Mouse (Mus musculus): ENCODE measurements around the gene Elfn1. TPM values are rescaled to one million over a fixed set of nuclear protein-coding genes. Genes with fewer than 3 reads are reported as not detected.

The Elfn1 gene
- polyA plus RNA-seq, 1 experiment from 2014 or later: 3.0 TPM

DNA sequence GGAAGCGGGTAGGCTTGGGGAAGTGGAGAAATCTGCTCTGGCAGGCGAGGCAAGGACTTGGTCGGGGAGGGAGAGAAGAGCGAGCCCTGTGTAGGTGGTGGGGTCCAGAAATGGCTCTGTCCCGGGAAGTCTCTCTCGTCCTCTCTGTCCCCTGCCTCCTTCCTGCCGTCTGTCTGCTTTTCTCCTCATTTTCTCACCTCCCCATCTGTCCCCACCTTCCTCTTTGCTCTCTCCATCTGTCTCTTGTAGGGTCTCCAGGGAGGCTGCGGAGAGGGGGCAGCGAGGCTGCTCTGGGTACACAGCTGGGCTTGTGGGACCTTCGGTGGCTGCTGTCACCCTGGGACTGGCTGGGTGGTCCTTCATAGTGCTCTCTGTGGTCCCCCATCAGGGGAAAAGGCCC, 18.4 kb upstream of the Elfn1 start:
- no peaks in the 10 kb centered on the region for H3K9me3 ChIP-seq (ENCODE audit: control insufficient read depth, low read length)
- DNase-seq: no peak
- 37% methylated on average over 10 of the region's 10 CpGs for WGBS
- no peak overlapping the region for H3K4me2 ChIP-seq (ENCODE audit: low read length)
- no peaks in the 10 kb centered on the region for H3K27me3 ChIP-seq (ENCODE audit: control insufficient read depth, insufficient read depth, low read length)
- 0 out of 2 replicates have a peak overlapping the region, but pooled peaks have one; percentile 26 for H3K27ac ChIP-seq (replicated peaks; ENCODE audit: low read depth, low read length)
- H3K4me3 ChIP-seq (replicated peaks; ENCODE audit: low read depth, low read length): no peak overlapping the region
- no peak overlapping the region for H3K9ac ChIP-seq (replicated peaks; ENCODE audit: low read length)
- no peaks in the 10 kb centered on the region for H3K36me3 ChIP-seq (ENCODE audit: control insufficient read depth, insufficient read depth, low read length)
- peaks cover 21% of the 10 kb centered on the region for H3K4me1 ChIP-seq (ENCODE audit: control insufficient read depth, insufficient read depth, low read length)
- ATAC-seq (ENCODE audit: low FRiP score, low TSS enrichment): no peak

DNA sequence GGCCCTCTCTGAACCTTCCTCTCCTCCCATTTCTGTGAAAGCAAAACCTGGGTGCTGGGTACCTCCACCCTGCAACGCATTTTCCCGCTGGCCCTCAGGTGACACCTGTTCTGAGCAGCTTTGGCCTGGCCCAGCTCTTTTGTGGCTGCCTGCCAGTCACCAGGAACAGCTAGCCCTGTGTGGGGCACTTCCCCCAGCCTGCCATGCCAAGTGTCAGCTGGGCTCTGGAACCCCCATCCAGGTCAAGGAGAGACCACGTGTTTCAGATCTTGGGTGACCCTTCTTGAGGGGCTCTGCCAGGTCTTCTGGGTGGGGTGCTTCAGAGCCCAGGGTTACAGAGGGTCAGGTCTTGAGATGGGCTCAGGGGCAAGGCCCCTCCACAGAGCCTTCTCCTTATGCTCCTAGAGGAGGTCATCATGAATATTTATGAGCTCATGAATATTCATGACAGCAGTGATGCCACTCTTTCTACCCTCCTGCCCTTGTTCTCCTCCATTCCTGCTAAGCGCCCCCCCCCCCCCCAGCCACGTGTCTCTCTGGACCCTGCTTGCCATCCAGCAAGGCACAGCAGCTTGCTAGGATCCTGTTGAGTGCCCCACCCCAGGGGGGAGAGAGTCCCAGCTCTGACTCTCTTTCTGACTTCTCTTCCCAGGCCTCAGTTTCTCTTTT, 15.3 kb upstream of the Elfn1 start:
- no peak overlapping the region for H3K9ac ChIP-seq (replicated peaks; ENCODE audit: low read length)
- peaks cover 21% of the 10 kb centered on the region for H3K4me1 ChIP-seq (ENCODE audit: control insufficient read depth, insufficient read depth, low read length)
- no peak overlapping the region for H3K4me3 ChIP-seq (replicated peaks; ENCODE audit: low read depth, low read length)
- WGBS: 15% methylated on average over 5 of the region's 5 CpGs
- H3K9me3 ChIP-seq (ENCODE audit: control insufficient read depth, low read length): no peaks in the 10 kb centered on the region
- H3K4me2 ChIP-seq (ENCODE audit: low read length): no peak overlapping the region
- no peaks in the 10 kb centered on the region for H3K36me3 ChIP-seq (ENCODE audit: control insufficient read depth, insufficient read depth, low read length)
- DNase-seq: peak; percentile 76
- ATAC-seq (ENCODE audit: low FRiP score, low TSS enrichment): peak; percentile 86
- peak overlapping the region; percentile 26; the same call in 1 of the 2 replicates for H3K27ac ChIP-seq (replicated peaks; ENCODE audit: low read depth, low read length)
- H3K27me3 ChIP-seq (ENCODE audit: control insufficient read depth, insufficient read depth, low read length): no peaks in the 10 kb centered on the region

- peak overlapping the region; percentile 32; the same call in 1 of the 2 replicates for H3K27ac ChIP-seq (replicated peaks; ENCODE audit: low read depth, low read length)
Observed at GRCm38 (mm10) chr5:139892995-139893345, 14.8 kb upstream of the Elfn1 start.

GRCm38 (mm10) chr5:139894025-139894508, 13.7 kb upstream of the Elfn1 start:
- Histone ChIP-seq H3K9me3 (ENCODE audit: control insufficient read depth, low read length) (no peaks in the 10 kb centered on the region), H3K9ac (replicated peaks; ENCODE audit: low read length) (no peak overlapping the region), H3K27ac (replicated peaks; ENCODE audit: low read depth, low read length) (no peak overlapping the region), H3K4me3 (replicated peaks; ENCODE audit: low read depth, low read length) (no peak overlapping the region), H3K4me2 (ENCODE audit: low read length) (no peak overlapping the region), H3K4me1 (ENCODE audit: control insufficient read depth, insufficient read depth, low read length) (peaks cover 18% of the 10 kb centered on the region), H3K27me3 (ENCODE audit: control insufficient read depth, insufficient read depth, low read length) (no peaks in the 10 kb centered on the region), H3K36me3 (ENCODE audit: control insufficient read depth, insufficient read depth, low read length) (no peaks in the 10 kb centered on the region)
- WGBS: 38% methylated on average over 12 of the region's 12 CpGs
- DNase-seq (peak; percentile 66), ATAC-seq (ENCODE audit: low FRiP score, low TSS enrichment) (no peak)

More at GRCm38 (mm10) chr5:139892995-139893345, 14.8 kb upstream of the Elfn1 start:
- no peaks in the 10 kb centered on the region for H3K27me3 ChIP-seq (ENCODE audit: control insufficient read depth, insufficient read depth, low read length)
- H3K4me2 ChIP-seq (ENCODE audit: low read length): no peak overlapping the region
- H3K4me3 ChIP-seq (replicated peaks; ENCODE audit: low read depth, low read length): no peak overlapping the region
- DNase-seq (peak; percentile 40), ATAC-seq (ENCODE audit: low FRiP score, low TSS enrichment) (no peak; the same call in 1 of the 2 replicates)
- H3K9me3 ChIP-seq (ENCODE audit: control insufficient read depth, low read length): no peaks in the 10 kb centered on the region
- peaks cover 21% of the 10 kb centered on the region for H3K4me1 ChIP-seq (ENCODE audit: control insufficient read depth, insufficient read depth, low read length)
- H3K36me3 ChIP-seq (ENCODE audit: control insufficient read depth, insufficient read depth, low read length): no peaks in the 10 kb centered on the region
- 25% methylated on average over 7 of the region's 7 CpGs for WGBS
- no peak overlapping the region for H3K9ac ChIP-seq (replicated peaks; ENCODE audit: low read length)

GRCm38 (mm10) chr5:139899044-139899443, 8.7 kb upstream of the Elfn1 start:
- DNase-seq (no peak), ATAC-seq (ENCODE audit: low FRiP score, low TSS enrichment) (no peak)
- Histone ChIP-seq H3K9me3 (ENCODE audit: control insufficient read depth, low read length) (no peaks in the 10 kb centered on the region), H3K4me3 (replicated peaks; ENCODE audit: low read depth, low read length) (no peak overlapping the region), H3K36me3 (ENCODE audit: control insufficient read depth, insufficient read depth, low read length) (no peaks in the 10 kb centered on the region), H3K9ac (replicated peaks; ENCODE audit: low read length) (no peak overlapping the region), H3K27ac (replicated peaks; ENCODE audit: low read depth, low read length) (no peak overlapping the region), H3K4me1 (ENCODE audit: control insufficient read depth, insufficient read depth, low read length) (no peaks in the 10 kb centered on the region; the same call in 1 of the 2 replicates), H3K4me2 (ENCODE audit: low read length) (no peak overlapping the region), H3K27me3 (ENCODE audit: control insufficient read depth, insufficient read depth, low read length) (no peaks in the 10 kb centered on the region)
- WGBS: 46% methylated on average over 7 of the region's 7 CpGs

DNA sequence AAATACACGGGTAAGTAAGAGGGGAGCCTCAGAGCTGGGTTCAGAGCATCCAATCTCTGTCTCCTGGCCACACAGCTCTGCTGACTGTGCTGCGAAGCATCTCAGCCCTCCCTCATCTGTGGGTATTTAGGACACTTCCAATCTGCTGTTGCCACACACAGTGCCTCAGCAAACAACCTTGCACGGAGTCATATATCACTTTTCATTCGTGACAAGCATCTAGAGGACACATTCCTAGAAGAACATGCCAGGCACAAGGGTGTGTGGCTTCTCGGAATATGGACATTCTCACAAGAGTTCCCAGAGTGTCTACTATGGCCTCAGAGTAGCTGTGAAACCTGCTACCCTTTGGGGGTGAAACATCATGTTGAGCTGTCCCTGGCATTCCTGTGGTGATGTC, 2.6 kb upstream of the Elfn1 start:
- H3K27me3 ChIP-seq (ENCODE audit: control insufficient read depth, insufficient read depth, low read length): peaks cover 35% of the 10 kb centered on the region
- no peak overlapping the region for H3K9ac ChIP-seq (replicated peaks; ENCODE audit: low read length)
- 79% methylated on average over 5 of the region's 5 CpGs for WGBS
- H3K4me2 ChIP-seq (ENCODE audit: low read length): no peak overlapping the region
- H3K4me1 ChIP-seq (ENCODE audit: control insufficient read depth, insufficient read depth, low read length): peaks cover 15% of the 10 kb centered on the region; the same call in 1 of the 2 replicates
- H3K27ac ChIP-seq (replicated peaks; ENCODE audit: low read depth, low read length): no peak overlapping the region
- no peak for ATAC-seq (ENCODE audit: low FRiP score, low TSS enrichment)
- DNase-seq: no peak
- no peaks in the 10 kb centered on the region for H3K36me3 ChIP-seq (ENCODE audit: control insufficient read depth, insufficient read depth, low read length)
- H3K9me3 ChIP-seq (ENCODE audit: control insufficient read depth, low read length): no peaks in the 10 kb centered on the region
- H3K4me3 ChIP-seq (replicated peaks; ENCODE audit: low read depth, low read length): no peak overlapping the region

GRCm38 (mm10) chr5:139906507-139906906, 1.2 kb upstream of the Elfn1 start:
- Histone ChIP-seq H3K4me3 (replicated peaks; ENCODE audit: low read depth, low read length) (no peak overlapping the region), H3K9ac (replicated peaks; ENCODE audit: low read length) (no peak overlapping the region), H3K4me1 (ENCODE audit: control insufficient read depth, insufficient read depth, low read length) (peaks cover 16% of the 10 kb centered on the region; the same call in 1 of the 2 replicates), H3K27me3 (ENCODE audit: control insufficient read depth, insufficient read depth, low read length) (peaks cover 47% of the 10 kb centered on the region), H3K27ac (replicated peaks; ENCODE audit: low read depth, low read length) (no peak overlapping the region), H3K36me3 (ENCODE audit: control insufficient read depth, insufficient read depth, low read length) (no peaks in the 10 kb centered on the region), H3K9me3 (ENCODE audit: control insufficient read depth, low read length) (no peaks in the 10 kb centered on the region), H3K4me2 (ENCODE audit: low read length) (peak overlapping the region; percentile 95; the same call in 1 of the 2 replicates)
- 39% methylated on average over 9 of the region's 9 CpGs for WGBS
- no peak for DNase-seq
- no peak for ATAC-seq (ENCODE audit: low FRiP score, low TSS enrichment)

DNA sequence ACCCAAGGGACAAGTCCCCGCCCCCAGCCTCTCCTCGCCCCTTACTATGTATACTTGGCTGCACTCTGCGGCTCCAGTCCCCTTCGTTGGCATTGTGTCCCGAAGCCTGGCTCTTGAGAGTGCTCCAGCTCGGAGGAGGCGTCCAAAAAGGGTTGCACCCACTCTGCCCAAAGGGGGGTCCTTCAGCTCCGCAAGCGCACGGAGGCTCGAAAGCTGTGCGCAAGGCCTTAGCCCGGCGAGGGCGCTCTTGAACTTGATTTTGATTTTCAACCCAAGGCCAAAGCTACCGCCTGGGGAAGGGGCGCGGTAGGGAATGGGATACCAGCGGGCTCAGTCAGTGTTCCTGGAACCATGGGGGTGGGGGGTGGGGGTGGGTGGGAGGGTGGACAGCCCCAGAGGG, 502 bp upstream of the Elfn1 start:
- Histone ChIP-seq H3K27ac (replicated peaks; ENCODE audit: low read depth, low read length) (no peak overlapping the region), H3K9ac (replicated peaks; ENCODE audit: low read length) (no peak overlapping the region; the same call in 1 of the 2 replicates), H3K27me3 (ENCODE audit: control insufficient read depth, insufficient read depth, low read length) (peaks cover 52% of the 10 kb centered on the region), H3K4me1 (ENCODE audit: control insufficient read depth, insufficient read depth, low read length) (peaks cover 23% of the 10 kb centered on the region; the same call in 1 of the 2 replicates), H3K36me3 (ENCODE audit: control insufficient read depth, insufficient read depth, low read length) (no peaks in the 10 kb centered on the region), H3K4me3 (replicated peaks; ENCODE audit: low read depth, low read length) (peak overlapping the region; percentile 59), H3K4me2 (ENCODE audit: low read length) (peak overlapping the region; percentile 95), H3K9me3 (ENCODE audit: control insufficient read depth, low read length) (no peaks in the 10 kb centered on the region)
- WGBS: under 1% methylated on average over 19 of the region's 19 CpGs
- DNase-seq (peak; percentile 92), ATAC-seq (ENCODE audit: low FRiP score, low TSS enrichment) (no peak)
